Mouse (Mus musculus) 416B (cell line): Measurements from ENCODE around the gene Gm49405.
"Not testable (repeated sequence)": the region's sequence is repeated elsewhere in the genome, so short reads cannot be mapped to it uniquely, and the experiment has no call there.

ENCODE experiments used
- DNase-seq: peaks from one replicate; pipeline ENCODE4 v3.0.0; 2011; ENCODE audit warnings: low read depth

The Gm49405 gene

GRCm38 (mm10) chr19:4015635-4016034, 15.2 kb downstream of the Gm49405 start:
- DNase-seq: no peak

- no peak for DNase-seq
Measured at GRCm38 (mm10) chr19:4017921-4018587, 17.6 kb downstream of the Gm49405 start.

- peak; percentile 88 for DNase-seq
Measured at GRCm38 (mm10) chr19:4018743-4019583, 18.5 kb downstream of the Gm49405 start.

GRCm38 (mm10) chr19:4023185-4023584, 22.8 kb downstream of the Gm49405 start:
- no peak for DNase-seq

GRCm38 (mm10) chr19:4027576-4027975, 27.1 kb downstream of the Gm49405 start:
- DNase-seq: no peak

- DNase-seq: no peak
Measured at GRCm38 (mm10) chr19:4032668-4033067, 32.2 kb downstream of the Gm49405 start.

- no peak for DNase-seq
Measured at GRCm38 (mm10) chr19:4033298-4033697, 32.9 kb downstream of the Gm49405 start.

- DNase-seq: no peak
Measured at GRCm38 (mm10) chr19:4033742-4034141, 33.3 kb downstream of the Gm49405 start.

- no peak for DNase-seq
Measured at GRCm38 (mm10) chr19:4036327-4037045, 36.1 kb downstream of the Gm49405 start.

- not testable (repeated sequence) for DNase-seq
Measured at GRCm38 (mm10) chr19:4037154-4037787, 36.8 kb downstream of the Gm49405 start.

GRCm38 (mm10) chr19:4037788-4038232, 37.4 kb downstream of the Gm49405 start, which contains the start of gene Gstp1:
Gene Gstp1 (minus strand): TSS chr19:4037985.
- peak; percentile 90 for DNase-seq

GRCm38 (mm10) chr19:4040941-4041340, 40.5 kb downstream of the Gm49405 start:
- DNase-seq: not testable (repeated sequence)

- DNase-seq: not testable (repeated sequence)
Measured at GRCm38 (mm10) chr19:4041500-4041899, 41.1 kb downstream of the Gm49405 start.

- no peak for DNase-seq
Measured at GRCm38 (mm10) chr19:4042124-4042523, 41.7 kb downstream of the Gm49405 start.

- DNase-seq: peak; percentile 72
Measured at GRCm38 (mm10) chr19:4044109-4044508, 43.7 kb downstream of the Gm49405 start.

GRCm38 (mm10) chr19:4045966-4046865, 45.8 kb downstream of the Gm49405 start, which contains the start of gene Gstp2:
Gene Gstp2 (minus strand): TSS chr19:4046023.
- DNase-seq: peak; percentile 68

- DNase-seq: no peak
Measured at GRCm38 (mm10) chr19:4046866-4047254, 46.4 kb downstream of the Gm49405 start.

GRCm38 (mm10) chr19:4047859-4048258, 47.4 kb downstream of the Gm49405 start:
- DNase-seq: peak; percentile 89

- not testable (repeated sequence) for DNase-seq
Measured at GRCm38 (mm10) chr19:4049069-4049468, 48.6 kb downstream of the Gm49405 start.

GRCm38 (mm10) chr19:4051016-4051415, 50.6 kb downstream of the Gm49405 start:
- no peak for DNase-seq
